17 mouse cellular contexts compared by ENCODE assay signal in genomic region chr1:93918775-93919174, GRCm38 (mm10). TPM values are rescaled to one million over a fixed set of nuclear protein-coding genes. Genes with fewer than 3 reads are reported as not detected.
"Had no signal": no experiment of that assay in that cellular context is flagged by ENCODE, and none has a peak within 500 bp of the region (broad histone marks: within the 10 kb centered on the region; RNA-seq: fewer than 3 reads in every experiment).

No protein-coding gene starts in this region.

RNA-seq across cellular contexts. Expression of gene Gal3st2b, which starts 0.7 kb away (rescaled TPM):
- polyA plus RNA-seq: cortical plate, adult 2 months; embryonic facial prominence, embryonic 10.5 days; embryonic facial prominence, embryonic 11.5 days; embryonic facial prominence, embryonic 12.5 days; embryonic facial prominence, embryonic 13.5 days; embryonic facial prominence, embryonic 14.5 days; erythroblast, embryonic 14.5 days; forebrain, embryonic 10.5 days; forebrain, embryonic 11.5 days; forebrain, embryonic 13.5 days; forebrain, embryonic 14.5 days; forebrain, embryonic 15.5 days; forebrain, postnatal 0 days had no signal

RNA-seq across cellular contexts. Expression of gene Gal3st2, which starts 57.7 kb away (rescaled TPM):
- polyA plus RNA-seq: cerebellum, adult 2 months; cortical plate, adult 2 months; embryonic facial prominence, embryonic 10.5 days; embryonic facial prominence, embryonic 11.5 days; embryonic facial prominence, embryonic 13.5 days; erythroblast, embryonic 14.5 days; forebrain, embryonic 10.5 days; forebrain, embryonic 11.5 days; forebrain, embryonic 12.5 days; forebrain, embryonic 13.5 days; forebrain, embryonic 14.5 days; forebrain, embryonic 15.5 days; forebrain, embryonic 16.5 days; forebrain, postnatal 0 days; gonadal fat pad, adult 2 months had no signal
